Mouse (Mus musculus) hindbrain, embryonic 13.5 days (tissue): ENCODE data around the gene Lmbrd2. TPM values are rescaled to one million over a fixed set of nuclear protein-coding genes. Genes with fewer than 3 reads are reported as not detected.

ENCODE experiments used
- ATAC-seq: fragments of 200-750 bp; cut with Nextera tagmentation; 2 replicates; pipeline ENCODE4 v1.8.0; 2017; ENCODE audit warnings: moderate TSS enrichment; ENCODE audit not compliant: low FRiP score
- H3K27ac ChIP-seq: fragments of 300-500 bp; sonication (generic); 2 replicates; pipeline ENCODE4 v1.5.1; 2015; ENCODE audit warnings: inconsistent platforms, mild to moderate bottlenecking, moderate library complexity
- H3K27me3 ChIP-seq: fragments of 300-500 bp; sonication (generic); 2 replicates; pipeline ENCODE4 v1.6.1; 2015; ENCODE audit warnings: mild to moderate bottlenecking, inconsistent platforms
- H3K36me3 ChIP-seq: fragments of 300-500 bp; sonication (generic); 2 replicates; pipeline ENCODE4 v1.6.1; 2015; ENCODE audit warnings: mild to moderate bottlenecking, inconsistent platforms
- H3K4me1 ChIP-seq: fragments of 300-500 bp; sonication (generic); replicated peaks from 2 replicates; pipeline ENCODE4 v1.6.1; 2015; ENCODE audit warnings: inconsistent platforms
- H3K4me2 ChIP-seq: fragments of 300-500 bp; sonication (generic); 2 replicates; pipeline ENCODE4 v1.6.1; 2015; ENCODE audit warnings: inconsistent platforms, mild to moderate bottlenecking, moderate library complexity
- H3K4me3 ChIP-seq: fragments of 300-500 bp; sonication (generic); 2 replicates; pipeline ENCODE4 v1.5.1; 2015; ENCODE audit warnings: mild to moderate bottlenecking, inconsistent platforms
- H3K9ac ChIP-seq: fragments of 300-500 bp; sonication (generic); 2 replicates; pipeline ENCODE4 v1.6.1; 2015; ENCODE audit warnings: mild to moderate bottlenecking, inconsistent platforms
- H3K9me3 ChIP-seq: fragments of 300-500 bp; sonication (generic); 2 replicates; pipeline ENCODE4 v1.6.1; 2016; ENCODE audit warnings: inconsistent platforms
- WGBS: fragments of 180-500 bp; shearing (Covaris S2); methylation state at CpG from one replicate; pipeline ENCODE4 v1.1.7; 2015; 5-methylcytosine and 5-hydroxymethylcytosine counted together
- polyA plus RNA-seq: library from polyadenylated mRNA; unstranded; fragments of >200 nt; fragmentation: Nextera tagmentation; extraction: Ambion mirVana; gene quantifications from 2 replicates; pipeline ENCODE4 v1.2.1, GENCODE M21; 2015

Lmbrd2 gene
- polyA plus RNA-seq: 3.8 and 6.0 TPM in 2 replicates

- under 1% methylated on average over 33 of the region's 34 CpGs for WGBS
- ATAC-seq: peak; percentile 99
- peak within 1 kb of the TSS; percentile 89 for H3K9ac ChIP-seq
- H3K4me1 ChIP-seq: peaks cover 35% of the 10 kb centered on the region
- no peaks in the 10 kb centered on the region for H3K27me3 ChIP-seq
- H3K9me3 ChIP-seq: no peaks in the 10 kb centered on the region
- H3K27ac ChIP-seq: peak within 1 kb of the TSS; percentile 91
- H3K36me3 ChIP-seq: peaks cover 26% of the 10 kb centered on the region
- H3K4me2 ChIP-seq: peak within 1 kb of the TSS; percentile 83
- H3K4me3 ChIP-seq: peak within 1 kb of the TSS; percentile 85
Observed at GRCm38 (mm10) chr15:9140252-9140680, at the start of gene Lmbrd2. TSS of gene Lmbrd2 (plus strand) at chr15:9140550.

- Histone ChIP-seq H3K4me1 (peaks cover 18% of the 10 kb centered on the region), H3K27me3 (no peaks in the 10 kb centered on the region), H3K4me3 (no peak overlapping the region), H3K4me2 (no peak overlapping the region), H3K9ac (no peak overlapping the region), H3K9me3 (no peaks in the 10 kb centered on the region), H3K36me3 (peaks cover 27% of the 10 kb centered on the region), H3K27ac (no peak overlapping the region)
- 97% methylated on average over 5 of the region's 5 CpGs for WGBS
- no peak for ATAC-seq
Observed at GRCm38 (mm10) chr15:9090662-9091061, 49.7 kb upstream of the Lmbrd2 start.

GRCm38 (mm10) chr15:9093598-9094365 is 46.6 kb upstream of the Lmbrd2 start:
- H3K4me1 ChIP-seq: peaks cover 9% of the 10 kb centered on the region
- peaks cover 27% of the 10 kb centered on the region for H3K36me3 ChIP-seq
- ATAC-seq: peak; percentile 51
- no peak overlapping the region for H3K9ac ChIP-seq
- no peaks in the 10 kb centered on the region for H3K9me3 ChIP-seq
- H3K4me3 ChIP-seq: no peak overlapping the region
- no peaks in the 10 kb centered on the region for H3K27me3 ChIP-seq
- 75% methylated on average over 11 of the region's 11 CpGs for WGBS
- H3K4me2 ChIP-seq: 0 out of 2 replicates have a peak overlapping the region, but pooled peaks have one; percentile 22
- no peak overlapping the region for H3K27ac ChIP-seq

GRCm38 (mm10) chr15:9094366-9094750 is 46.0 kb upstream of the Lmbrd2 start:
- no peak overlapping the region for H3K27ac ChIP-seq
- no peak overlapping the region for H3K4me3 ChIP-seq
- ATAC-seq: peak; percentile 82

GRCm38 (mm10) chr15:9096865-9097264 is 43.5 kb upstream of the Lmbrd2 start:
- no peak overlapping the region for H3K4me3 ChIP-seq
- 90% methylated on average over 4 of the region's 4 CpGs for WGBS
- peaks cover 51% of the 10 kb centered on the region for H3K36me3 ChIP-seq
- H3K9ac ChIP-seq: no peak overlapping the region
- H3K4me2 ChIP-seq: no peak overlapping the region
- no peak for ATAC-seq
- no peak overlapping the region for H3K27ac ChIP-seq
- H3K9me3 ChIP-seq: no peaks in the 10 kb centered on the region
- no peaks in the 10 kb centered on the region for H3K27me3 ChIP-seq
- peaks cover 16% of the 10 kb centered on the region for H3K4me1 ChIP-seq

More at GRCm38 (mm10) chr15:9094366-9094750, 46.0 kb upstream of the Lmbrd2 start:
- H3K4me1 ChIP-seq: peaks cover 9% of the 10 kb centered on the region
- WGBS: 22% methylated on average over 13 of the region's 13 CpGs
- 0 out of 2 replicates have a peak overlapping the region, but pooled peaks have one; percentile 22 for H3K4me2 ChIP-seq
- no peaks in the 10 kb centered on the region for H3K9me3 ChIP-seq
- H3K9ac ChIP-seq: no peak overlapping the region
- H3K36me3 ChIP-seq: peaks cover 29% of the 10 kb centered on the region
- no peaks in the 10 kb centered on the region for H3K27me3 ChIP-seq

- Histone ChIP-seq H3K9me3 (no peaks in the 10 kb centered on the region), H3K27me3 (no peaks in the 10 kb centered on the region), H3K27ac (0 out of 2 replicates have a peak overlapping the region, but pooled peaks have one; percentile 18), H3K4me3 (no peak overlapping the region), H3K9ac (no peak overlapping the region), H3K36me3 (peaks cover 59% of the 10 kb centered on the region), H3K4me1 (peaks cover 12% of the 10 kb centered on the region), H3K4me2 (no peak overlapping the region)
- WGBS: 79% methylated on average over 10 of the region's 10 CpGs
- ATAC-seq: peak; percentile 75
Observed at GRCm38 (mm10) chr15:9100446-9101077, 39.8 kb upstream of the Lmbrd2 start.

GRCm38 (mm10) chr15:9106303-9107074 is 33.9 kb upstream of the Lmbrd2 start:
- peaks cover 48% of the 10 kb centered on the region for H3K36me3 ChIP-seq
- WGBS: 80% methylated on average over 13 of the region's 13 CpGs
- ATAC-seq: no peak

GRCm38 (mm10) chr15:9110526-9111347 is 29.6 kb upstream of the Lmbrd2 start:
- H3K4me1 ChIP-seq: no peaks in the 10 kb centered on the region
- H3K36me3 ChIP-seq: peaks cover 52% of the 10 kb centered on the region
- no peak overlapping the region for H3K27ac ChIP-seq
- WGBS: 86% methylated on average over 6 of the region's 6 CpGs
- H3K27me3 ChIP-seq: no peaks in the 10 kb centered on the region
- H3K9me3 ChIP-seq: no peaks in the 10 kb centered on the region
- no peak for ATAC-seq
- no peak overlapping the region for H3K4me3 ChIP-seq
- no peak overlapping the region for H3K4me2 ChIP-seq
- no peak overlapping the region for H3K9ac ChIP-seq

More at GRCm38 (mm10) chr15:9106303-9107074, 33.9 kb upstream of the Lmbrd2 start:
- Histone ChIP-seq H3K27me3 (no peaks in the 10 kb centered on the region), H3K9ac (no peak overlapping the region), H3K9me3 (no peaks in the 10 kb centered on the region), H3K4me3 (no peak overlapping the region), H3K4me2 (no peak overlapping the region), H3K27ac (no peak overlapping the region), H3K4me1 (peaks cover 4% of the 10 kb centered on the region)

- no peak overlapping the region for H3K27ac ChIP-seq
- no peaks in the 10 kb centered on the region for H3K4me1 ChIP-seq
- peaks cover 56% of the 10 kb centered on the region for H3K36me3 ChIP-seq
- no peak for ATAC-seq
- H3K4me3 ChIP-seq: no peak overlapping the region
- no peak overlapping the region for H3K4me2 ChIP-seq
- no peaks in the 10 kb centered on the region for H3K27me3 ChIP-seq
- H3K9ac ChIP-seq: no peak overlapping the region
- 83% methylated on average over 3 of the region's 3 CpGs for WGBS
- no peaks in the 10 kb centered on the region for H3K9me3 ChIP-seq
Observed at GRCm38 (mm10) chr15:9111648-9112047, 28.7 kb upstream of the Lmbrd2 start.

GRCm38 (mm10) chr15:9113556-9113955 is 26.8 kb upstream of the Lmbrd2 start:
- Histone ChIP-seq H3K27ac (no peak overlapping the region), H3K9ac (no peak overlapping the region), H3K9me3 (no peaks in the 10 kb centered on the region), H3K36me3 (peaks cover 63% of the 10 kb centered on the region), H3K27me3 (no peaks in the 10 kb centered on the region), H3K4me2 (no peak overlapping the region), H3K4me1 (no peaks in the 10 kb centered on the region), H3K4me3 (no peak overlapping the region)
- ATAC-seq: no peak
- WGBS: 88% methylated on average over 9 of the region's 9 CpGs

GRCm38 (mm10) chr15:9114131-9114530 is 26.2 kb upstream of the Lmbrd2 start:
- 87% methylated on average over 4 of the region's 4 CpGs for WGBS
- H3K4me3 ChIP-seq: no peak overlapping the region
- ATAC-seq: no peak
- H3K4me1 ChIP-seq: no peaks in the 10 kb centered on the region
- H3K9me3 ChIP-seq: no peaks in the 10 kb centered on the region
- peaks cover 69% of the 10 kb centered on the region for H3K36me3 ChIP-seq
- H3K27ac ChIP-seq: no peak overlapping the region
- H3K9ac ChIP-seq: no peak overlapping the region
- H3K4me2 ChIP-seq: no peak overlapping the region
- no peaks in the 10 kb centered on the region for H3K27me3 ChIP-seq
